30 mouse cellular contexts compared by ENCODE assay signal in genomic region chr1:170343906-170344305, GRCm38 (mm10). TPM values are rescaled to one million over a fixed set of nuclear protein-coding genes. Genes with fewer than 3 reads are reported as not detected.
DNase-seq lines count a peak whose midpoint lies in the region; ATAC-seq lines count a peak whose summit lies in the region.
"Had no signal": no experiment of that assay in that cellular context is flagged by ENCODE, and none has a peak within 500 bp of the region (broad histone marks: within the 10 kb centered on the region; RNA-seq: fewer than 3 reads in every experiment).

No protein-coding gene starts in this region.

- H3K4me1 ChIP-seq in kidney, embryonic 14.5 days (ENCODE audit: control insufficient read depth, insufficient read depth, low read length) = no peaks in the 10 kb centered on the region
- H3K4me1 ChIP-seq: forebrain, embryonic 13.5 days had no signal

- no peak overlapping the region for H3K4me3 ChIP-seq in kidney, embryonic 14.5 days (ENCODE audit: low read length)
- H3K4me3 ChIP-seq: forebrain, embryonic 10.5 days; forebrain, embryonic 13.5 days; gastrocnemius, adult 2 months; heart, embryonic 12.5 days; heart, embryonic 15.5 days had no signal

- H3K36me3 ChIP-seq in kidney, embryonic 14.5 days (ENCODE audit: control insufficient read depth, insufficient read depth, low read length) = no peaks in the 10 kb centered on the region
- H3K36me3 ChIP-seq: forebrain, embryonic 10.5 days; heart, embryonic 15.5 days had no signal

- DNase-seq in kidney, adult 18-20 months = peak; percentile 19
- no peak for DNase-seq in kidney, postnatal 10 days
- DNase-seq in kidney, adult 9 months = peak; percentile 73
- peak; percentile 26 for DNase-seq in kidney, postnatal 14 days
- peak; percentile 45 to 69 for DNase-seq in kidney, postnatal 25 days
- no peak for DNase-seq in gastrocnemius, adult 18-20 months (ENCODE audit: low spot score)
- DNase-seq: adrenal gland, adult 2 months; adrenal gland, postnatal 14 days; cerebellum, adult 11-12 months; cerebellum, adult 8-10 months; cerebellum, postnatal 10 days; cerebellum, postnatal 36 days; gastrocnemius, adult 2 months; gastrocnemius, postnatal 14 days; heart, adult 18-20 months; heart, postnatal 10 days; heart, postnatal 4 days had no signal

- no peak overlapping the region for H3K9ac ChIP-seq in kidney, embryonic 14.5 days (ENCODE audit: low read depth, low read length)
- H3K9ac ChIP-seq: forebrain, embryonic 13.5 days; heart, embryonic 12.5 days; heart, embryonic 15.5 days; hindbrain, embryonic 14.5 days had no signal

- H3K9me3 ChIP-seq in kidney, embryonic 14.5 days (ENCODE audit: control insufficient read depth, low read length) = no peaks in the 10 kb centered on the region
- H3K9me3 ChIP-seq: forebrain, embryonic 10.5 days; forebrain, embryonic 13.5 days; heart, embryonic 12.5 days; heart, embryonic 15.5 days had no signal

- 97% methylated on average over 4 of the region's 4 CpGs for WGBS in kidney, embryonic 14.5 days

- no peak for ATAC-seq in kidney, embryonic 14.5 days (ENCODE audit: low FRiP score, low TSS enrichment)
- ATAC-seq: CD4-positive, CD25-positive, alpha-beta regulatory T cell, adult 4 months; forebrain, embryonic 13.5 days; forebrain, embryonic 16.5 days; hindbrain, postnatal 0 days had no signal

- no peak overlapping the region for H3K27ac ChIP-seq in kidney, embryonic 14.5 days (ENCODE audit: low read depth, low read length)
- H3K27ac ChIP-seq: forebrain, embryonic 10.5 days; forebrain, embryonic 13.5 days; gastrocnemius, adult 2 months; heart, embryonic 15.5 days; hindbrain, embryonic 14.5 days; hindbrain, postnatal 0 days had no signal

- no peaks in the 10 kb centered on the region for H3K27me3 ChIP-seq in kidney, embryonic 14.5 days (ENCODE audit: control insufficient read depth, insufficient read depth, low read length)
- H3K27me3 ChIP-seq: forebrain, embryonic 13.5 days; heart, embryonic 12.5 days; heart, embryonic 15.5 days had no signal

- no peak overlapping the region for H3K4me2 ChIP-seq in kidney, embryonic 14.5 days (replicated peaks; ENCODE audit: low read depth, low read length)
- H3K4me2 ChIP-seq: forebrain, embryonic 13.5 days; heart, embryonic 12.5 days; heart, embryonic 15.5 days; hindbrain, embryonic 14.5 days had no signal

RNA-seq across cellular contexts. Expression of gene Spata46, which starts 35.3 kb away (rescaled TPM):
- polyA plus RNA-seq in kidney, embryonic 14.5 days (2014; fragmentation: Nextera tagmentation; extraction: Ambion mirVana) = 2.0 TPM in 2 replicates
- not detected for total RNA-seq in gastrocnemius, adult 18-20 months (2021)
- total RNA-seq: adrenal gland, adult 2 months; adrenal gland, postnatal 14 days; gastrocnemius, adult 2 months; gastrocnemius, postnatal 14 days; gastrocnemius, postnatal 4 days; heart, adult 18-20 months; heart, postnatal 10 days; heart, postnatal 4 days; hindbrain, postnatal 0 days; MEL had no signal
- polyA plus RNA-seq: adrenal gland, adult 2 months; brain, embryonic 14.5 days; C2C12; CD4-positive, CD25-positive, alpha-beta regulatory T cell, adult 4 months had no signal

RNA-seq across cellular contexts. Expression of gene Gm7694, which starts 37.8 kb away (rescaled TPM):
- 3.5 and 6.0 TPM in 2 replicates for polyA plus RNA-seq in kidney, embryonic 14.5 days (2014; fragmentation: Nextera tagmentation; extraction: Ambion mirVana)
- under 1 TPM; 0.39 to 0.76 TPM for total RNA-seq in gastrocnemius, adult 18-20 months (2021)
- polyA plus RNA-seq: CD4-positive, CD25-positive, alpha-beta regulatory T cell, adult 4 months had no signal

Comparison
In these comparisons a context has a peak if more than half of its experiments do, and no peak if none do; other contexts are left out.
1. DNase-seq: peak in kidney, adult 18-20 months (single experiment), kidney, adult 9 months (single experiment), kidney, postnatal 14 days (single experiment) and kidney, postnatal 25 days (2 of 2); none in kidney, postnatal 10 days (single experiment) and gastrocnemius, adult 18-20 months (single experiment).